Mouse (Mus musculus) testis, postnatal 14 days (tissue): ENCODE measurements around the gene Lif.

Experiments used
- DNase-seq: peaks from one replicate; pipeline ENCODE4 v3.0.0; 2021; ENCODE audit warnings: low spot score

Lif gene

GRCm38 (mm10) chr11:4256846-4257607 lies at the start of gene Lif:
Lif (plus strand) TSS chr11:4257557.
- no peak for DNase-seq

DNA sequence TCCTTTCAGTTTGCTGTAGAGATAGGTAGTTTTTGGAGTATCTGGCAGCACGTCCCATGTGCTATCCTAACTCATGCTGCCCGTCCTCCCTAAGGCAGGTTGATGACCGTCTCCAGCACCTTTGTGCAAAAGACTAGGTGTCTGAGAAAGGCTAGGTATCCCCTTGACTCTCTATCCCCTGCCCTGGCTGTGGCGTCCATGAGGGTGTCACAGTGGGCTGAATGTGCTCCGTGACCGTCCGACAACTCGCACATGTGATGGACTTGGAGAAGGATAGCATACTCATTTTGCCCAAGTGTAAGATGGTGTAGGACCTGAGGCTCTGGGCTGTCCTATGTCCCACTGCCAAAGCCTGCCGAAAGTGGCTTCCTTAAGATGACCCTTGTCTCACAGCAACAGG lies 49.7 kb upstream of the Lif start:
- no peak for DNase-seq

GRCm38 (mm10) chr11:4209556-4209955 lies 47.8 kb upstream of the Lif start:
- DNase-seq: no peak

- DNase-seq: no peak
Observed at GRCm38 (mm10) chr11:4210786-4211185, 46.6 kb upstream of the Lif start.

GRCm38 (mm10) chr11:4213107-4213506 lies 44.2 kb upstream of the Lif start:
- DNase-seq: peak; percentile 71

- DNase-seq: no peak
Observed at GRCm38 (mm10) chr11:4214572-4214971, 42.8 kb upstream of the Lif start.

DNA sequence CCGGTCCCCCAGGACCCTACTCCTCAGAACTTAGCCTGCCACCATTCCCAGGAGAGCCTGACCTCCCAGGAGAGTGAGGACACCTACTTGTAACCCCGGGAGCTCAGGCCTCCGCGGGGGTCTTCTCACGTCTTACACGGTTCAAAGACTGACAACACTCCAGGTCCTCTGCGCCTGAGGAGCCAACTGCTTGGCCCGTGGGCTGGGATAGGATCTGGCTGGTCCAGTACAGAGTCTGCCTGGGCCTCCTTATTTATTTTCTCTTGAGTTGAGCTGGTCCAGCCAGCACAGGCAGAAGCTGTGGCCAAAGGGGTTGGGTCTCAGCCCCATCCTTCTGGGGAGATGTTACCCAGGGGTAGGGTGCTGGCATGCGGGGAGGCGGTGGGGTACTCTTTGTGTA lies 42.3 kb upstream of the Lif start:
- no peak for DNase-seq

GRCm38 (mm10) chr11:4216248-4217000 lies 40.9 kb upstream of the Lif start:
- peak; percentile 57 for DNase-seq

DNA sequence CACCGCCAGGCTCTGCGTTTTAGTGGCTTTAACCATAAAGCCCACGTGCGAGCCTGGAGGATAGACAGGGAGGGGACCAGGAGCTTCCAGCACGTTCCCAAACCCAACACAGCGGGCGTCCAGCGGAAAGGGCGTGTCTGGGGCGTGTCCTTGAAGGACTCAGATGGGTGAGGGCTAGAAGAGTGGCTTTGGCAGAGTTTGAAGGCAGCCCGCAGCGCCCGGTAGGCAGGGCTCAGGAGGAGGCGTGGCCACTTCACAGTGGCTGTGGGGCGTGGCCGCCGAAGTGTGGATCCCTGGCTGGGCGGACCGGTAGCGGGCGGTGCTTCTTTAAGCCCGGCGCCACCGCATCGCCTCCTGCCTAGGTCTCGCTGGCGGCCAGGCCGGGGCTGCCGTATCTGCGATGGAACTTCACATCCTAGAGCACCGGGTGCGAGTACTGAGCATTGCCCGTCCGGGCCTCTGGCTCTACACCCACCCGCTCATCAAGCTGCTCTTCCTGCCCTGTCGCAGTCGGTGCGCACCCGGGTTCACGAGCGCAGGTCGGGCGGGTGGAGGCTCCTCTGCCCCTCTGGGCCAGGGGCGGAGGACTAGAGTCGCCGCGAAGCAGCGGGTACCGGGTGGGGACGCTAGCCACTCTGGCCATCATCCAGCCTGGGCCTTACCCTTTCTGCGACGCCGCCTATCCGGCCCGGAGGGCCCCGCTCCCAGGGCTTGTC lies 39.3 kb upstream of the Lif start, which contains the start of gene Castor1:
TSS of gene Castor1 (plus strand) at position 312 of the 716 bp plus-strand sequence.
- DNase-seq: peak; percentile 88

DNA sequence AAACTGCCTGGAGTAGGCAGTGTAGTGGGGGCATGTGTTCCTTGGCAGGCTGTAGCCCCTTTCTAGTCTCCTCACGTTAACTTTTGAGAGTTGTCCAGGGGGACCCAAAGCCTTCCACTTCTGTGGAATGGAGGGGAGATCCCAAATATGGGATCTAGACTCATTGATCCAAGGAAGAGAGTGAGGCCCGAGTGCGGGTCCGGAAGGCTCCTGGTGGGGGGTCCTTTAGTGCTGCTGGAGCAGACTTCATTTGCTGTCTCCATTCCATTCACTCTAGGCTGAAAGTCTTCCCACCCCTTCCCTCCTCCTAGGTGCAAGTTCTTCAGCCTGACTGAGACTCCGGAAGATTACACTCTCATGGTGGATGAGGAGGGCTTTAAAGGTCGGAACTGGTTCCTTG lies 38.7 kb upstream of the Lif start:
- no peak for DNase-seq

DNA sequence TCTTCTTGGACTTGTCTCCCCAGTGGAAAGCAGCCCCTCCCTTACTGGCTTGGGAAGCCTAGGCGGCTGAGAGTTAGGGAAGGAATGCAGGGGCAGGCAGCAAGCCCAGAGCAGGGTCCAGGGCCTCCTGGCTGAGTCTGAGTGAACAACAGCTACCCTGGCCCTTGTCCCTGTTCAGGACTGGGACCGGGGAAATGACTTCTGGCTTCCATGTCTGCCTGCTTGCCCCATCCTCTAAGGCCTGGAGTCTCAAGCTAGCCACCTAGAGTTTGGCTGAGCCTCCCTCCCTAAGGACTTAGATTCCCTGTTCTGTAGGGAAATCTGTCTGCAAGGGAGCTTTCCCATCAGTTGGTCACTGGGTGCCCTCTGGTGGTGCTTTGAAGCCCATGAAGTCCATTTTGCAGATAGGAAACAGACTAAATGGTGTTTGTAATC lies 38.0 kb upstream of the Lif start:
- DNase-seq: peak; percentile 48

GRCm38 (mm10) chr11:4219908-4220307 lies 37.4 kb upstream of the Lif start:
- DNase-seq: no peak

DNA sequence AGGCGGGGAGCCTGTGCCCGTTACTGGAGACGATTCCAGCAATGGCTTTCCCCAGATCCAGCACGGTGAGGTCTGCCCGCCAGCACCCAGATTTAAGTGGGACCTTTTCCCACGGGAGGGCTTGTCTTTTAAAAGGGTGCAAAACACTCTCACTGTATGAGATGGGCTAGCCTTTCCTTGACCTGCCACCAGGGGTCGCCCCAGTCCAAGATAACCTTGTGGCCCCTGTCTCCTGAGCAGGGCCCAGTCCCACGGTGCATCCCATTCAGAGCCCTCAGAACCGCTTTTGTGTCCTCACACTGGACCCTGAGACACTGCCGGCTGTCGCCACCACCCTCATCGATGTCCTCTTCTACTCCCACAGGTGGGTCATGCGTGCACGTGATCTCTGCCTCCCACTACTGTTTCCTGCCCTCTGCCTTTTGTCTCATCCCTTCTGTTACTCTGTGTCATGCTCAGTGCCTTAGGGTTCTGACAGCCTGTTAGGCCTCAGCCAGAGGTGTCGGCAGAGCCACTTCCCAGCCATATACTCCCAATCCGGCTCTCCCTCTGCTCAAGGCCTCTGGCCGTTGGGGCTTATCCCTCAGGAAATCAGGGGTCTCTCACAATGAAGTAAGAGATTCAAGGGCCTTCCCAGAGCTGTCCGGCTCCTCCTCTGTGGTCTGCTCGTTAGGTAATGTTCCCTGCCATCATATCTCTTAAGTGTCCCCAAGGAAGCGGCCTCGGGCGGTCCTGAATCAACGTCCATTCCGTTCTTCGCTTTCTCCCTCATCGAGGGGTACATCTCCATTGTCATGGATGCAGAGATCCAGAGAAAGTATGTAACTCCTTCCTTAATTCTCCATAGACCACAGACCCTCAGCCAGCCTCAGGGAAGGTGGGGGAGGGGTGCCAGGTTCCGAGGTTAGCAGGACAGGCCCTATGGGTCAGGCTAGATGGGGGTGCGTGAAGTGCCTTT lies 36.6 kb upstream of the Lif start:
- peak; percentile 73 for DNase-seq

DNA sequence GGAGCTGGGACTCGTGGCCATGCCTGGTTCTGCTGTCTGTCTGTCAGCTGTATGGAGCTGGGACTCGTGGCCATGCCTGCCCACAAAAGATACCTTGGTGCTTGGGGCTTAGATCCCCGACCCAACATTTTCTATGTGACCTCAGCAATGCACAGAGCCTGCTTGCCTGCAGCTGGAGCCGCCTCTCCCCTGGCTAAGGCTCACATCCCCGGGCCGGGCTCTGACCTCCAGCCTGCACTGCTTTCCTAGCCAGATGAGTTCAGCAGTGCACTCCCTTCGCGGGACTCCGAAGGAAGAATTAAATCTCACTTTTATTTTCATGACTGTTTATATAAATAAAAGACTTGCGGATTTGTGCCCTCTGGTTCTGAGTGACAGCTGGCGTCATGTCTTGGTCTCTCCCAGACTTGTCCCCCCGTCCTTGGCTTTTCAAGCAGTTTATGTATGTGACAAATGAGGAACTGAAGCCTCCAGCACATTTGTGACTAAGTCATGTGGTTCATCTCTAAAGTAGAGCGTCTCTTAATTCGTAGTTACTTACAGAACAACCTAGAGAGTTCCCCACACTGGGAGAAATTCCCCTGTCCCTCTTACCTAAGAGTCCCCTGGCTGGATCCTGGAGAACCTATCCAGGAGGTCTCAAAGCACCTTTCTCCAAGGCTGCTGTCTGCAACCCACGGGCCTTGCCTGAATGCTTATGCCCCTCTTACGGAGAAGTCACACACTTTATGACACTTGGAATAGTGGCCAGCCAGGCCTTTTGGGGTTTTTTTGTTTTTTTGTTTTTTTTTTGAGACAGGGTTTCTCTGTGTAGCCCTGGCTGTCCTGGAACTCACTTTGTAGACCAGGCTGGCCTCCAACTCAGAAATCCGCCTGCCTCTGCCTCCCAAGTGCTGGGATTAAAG lies 35.1 kb upstream of the Lif start:
- no peak for DNase-seq

DNA sequence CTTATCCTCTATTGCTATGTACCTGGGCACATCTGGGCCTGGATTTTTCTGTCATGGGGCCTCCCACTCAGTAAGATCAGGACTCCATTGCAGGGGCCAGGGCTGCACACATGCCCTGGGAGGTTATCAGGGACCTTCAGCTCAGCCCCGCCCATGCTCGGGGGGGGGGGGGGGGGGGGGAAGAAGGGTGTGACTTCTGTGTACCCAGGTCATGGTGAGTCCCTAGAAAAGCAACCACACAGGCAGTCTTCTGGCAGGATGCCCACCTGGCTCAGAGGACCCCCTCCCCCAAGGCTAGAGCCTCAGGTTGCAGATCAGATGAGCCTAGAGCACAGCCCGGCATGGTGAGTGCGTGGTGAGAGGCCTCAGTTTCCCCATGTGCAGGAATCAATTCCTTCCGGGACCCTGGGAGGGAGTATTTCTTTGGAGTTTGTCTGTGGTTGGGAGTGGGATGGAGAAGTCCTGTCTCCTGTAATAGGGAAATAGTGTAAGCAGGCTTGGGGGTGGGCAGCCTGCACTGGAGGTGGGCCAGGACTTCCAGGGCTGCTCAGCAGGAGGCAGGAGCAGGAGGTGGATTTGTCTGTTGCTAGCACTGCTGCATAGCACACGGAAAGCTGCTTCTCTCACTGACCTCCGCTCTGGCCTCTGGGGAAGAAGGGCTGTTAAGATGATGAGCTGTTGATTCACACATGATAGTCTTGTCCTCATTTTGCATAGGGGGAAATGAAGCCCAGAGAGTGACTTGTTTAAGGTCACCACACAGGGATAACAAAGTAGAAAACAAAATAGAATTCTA lies 33.8 kb upstream of the Lif start:
- DNase-seq: no peak

DNA sequence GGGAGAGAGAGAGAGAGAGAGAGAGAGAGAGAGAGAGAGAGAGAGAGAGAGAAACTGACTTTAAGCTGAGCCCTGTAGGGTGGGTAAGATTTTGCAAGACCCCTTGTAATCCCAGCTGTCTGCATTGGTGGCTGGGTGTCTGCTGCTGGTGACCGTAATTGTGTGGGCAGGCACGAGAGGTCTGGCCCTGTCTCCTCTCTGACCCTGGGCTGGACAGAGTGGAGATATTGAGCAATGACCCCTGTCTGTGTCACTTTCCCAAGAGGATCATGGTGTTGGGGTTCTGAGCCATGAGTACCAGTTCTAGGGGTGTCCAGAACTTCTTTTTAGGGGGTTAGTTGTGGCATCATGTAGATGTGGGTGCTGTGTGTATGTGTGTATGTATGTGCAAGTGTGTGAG lies 33.1 kb upstream of the Lif start:
- DNase-seq: no peak

DNA sequence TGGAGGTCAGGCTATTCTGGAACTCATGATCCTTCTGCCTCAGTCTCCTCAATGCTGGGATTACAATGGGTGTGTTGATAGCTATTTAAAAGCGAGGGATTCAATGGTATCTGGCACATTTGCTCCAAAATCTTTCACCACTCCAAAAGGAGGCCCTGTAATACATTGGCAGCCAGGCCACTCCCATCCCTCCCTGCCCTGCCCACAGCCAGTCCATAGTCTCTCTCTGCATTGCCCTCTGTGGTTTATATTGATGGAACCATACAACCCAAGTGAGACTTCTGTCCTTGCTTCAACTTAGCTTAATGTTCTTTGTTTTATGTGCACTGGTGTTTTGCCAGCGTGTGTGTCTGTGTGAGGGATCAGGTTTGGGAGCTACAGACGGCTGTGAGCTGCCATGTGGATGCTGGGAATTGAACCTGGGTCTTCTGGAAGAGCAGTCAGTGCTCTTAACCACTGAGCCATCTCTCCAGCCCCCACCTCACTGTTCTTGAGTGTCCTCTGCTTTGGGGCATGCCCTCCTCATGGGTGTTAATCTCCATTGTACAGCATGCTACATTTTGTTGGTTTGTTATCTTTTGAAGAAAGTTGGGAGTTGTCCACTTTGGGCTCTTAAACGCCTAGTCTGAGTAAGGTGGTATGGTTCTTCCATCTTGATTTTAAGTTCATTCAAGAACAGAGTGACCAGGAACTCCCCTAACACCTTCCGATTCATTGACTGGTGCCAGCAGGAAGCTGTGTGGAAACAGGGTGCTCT lies 30.6 kb upstream of the Lif start:
- DNase-seq: no peak

- DNase-seq: no peak
Observed at GRCm38 (mm10) chr11:4228463-4228862, 28.9 kb upstream of the Lif start.

DNA sequence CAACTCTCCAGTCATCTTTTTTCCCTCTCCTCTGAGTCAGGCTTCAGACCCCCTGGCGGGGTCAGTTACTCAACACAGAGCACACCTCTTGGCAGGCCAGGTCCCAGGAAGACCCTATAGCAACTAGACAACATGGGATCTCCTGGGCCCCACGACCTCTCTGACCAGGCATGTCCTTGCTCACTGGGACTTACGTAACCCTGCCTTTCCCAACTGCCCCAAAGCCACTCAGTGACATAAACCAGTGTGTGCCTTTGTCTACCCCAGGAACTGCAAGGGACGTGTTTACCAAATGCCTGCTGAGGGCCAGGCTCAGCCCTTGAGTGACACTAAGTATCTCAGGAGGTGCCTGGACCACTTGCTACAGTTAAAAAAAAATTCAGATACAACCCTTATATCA lies 27.5 kb upstream of the Lif start:
- DNase-seq: no peak
